Mouse (Mus musculus) brain, embryonic 18.5 days (tissue): ENCODE results near the gene Grap2.
"Not testable (repeated sequence)": the region's sequence is repeated elsewhere in the genome, so short reads cannot be mapped to it uniquely, and the experiment has no call there.

ENCODE experiments used
- DNase-seq: peaks from one replicate; pipeline ENCODE4 v3.0.0-alpha.2; 2012; ENCODE audit warnings: low read depth, low spot score

Gene Grap2

GRCm38 (mm10) chr15:80566696-80567095 is 5.7 kb upstream of the Grap2 start:
- no peak for DNase-seq

- DNase-seq = no peak
Measured at GRCm38 (mm10) chr15:80567139-80567538, 5.3 kb upstream of the Grap2 start.

GRCm38 (mm10) chr15:80567731-80568130 is 4.7 kb upstream of the Grap2 start:
- DNase-seq = no peak

- no peak for DNase-seq
Measured at GRCm38 (mm10) chr15:80569205-80569604, 3.2 kb upstream of the Grap2 start.

GRCm38 (mm10) chr15:80570226-80570625 is 2.2 kb upstream of the Grap2 start:
- DNase-seq = no peak

GRCm38 (mm10) chr15:80571611-80572010 is 783 bp upstream of the Grap2 start:
- no peak for DNase-seq

- DNase-seq = no peak
Measured at GRCm38 (mm10) chr15:80572811-80573520, 572 bp downstream of the Grap2 start.

GRCm38 (mm10) chr15:80574211-80575040 is 2.0 kb downstream of the Grap2 start:
- no peak for DNase-seq

- DNase-seq = no peak
Measured at GRCm38 (mm10) chr15:80575817-80576370, 3.5 kb downstream of the Grap2 start.

- no peak for DNase-seq
Measured at GRCm38 (mm10) chr15:80576415-80576994, 4.1 kb downstream of the Grap2 start.

- no peak for DNase-seq
Measured at GRCm38 (mm10) chr15:80577166-80577960, 5.0 kb downstream of the Grap2 start.

GRCm38 (mm10) chr15:80579121-80579520 is 6.7 kb downstream of the Grap2 start:
- DNase-seq = no peak

GRCm38 (mm10) chr15:80580585-80580984 is 8.2 kb downstream of the Grap2 start:
- not testable (repeated sequence) for DNase-seq

GRCm38 (mm10) chr15:80582581-80583495 is 10.4 kb downstream of the Grap2 start:
- no peak for DNase-seq

- DNase-seq = no peak
Measured at GRCm38 (mm10) chr15:80586296-80586695, 13.9 kb downstream of the Grap2 start.

GRCm38 (mm10) chr15:80590641-80591040 is 18.2 kb downstream of the Grap2 start:
- no peak for DNase-seq

- no peak for DNase-seq
Measured at GRCm38 (mm10) chr15:80592737-80593136, 20.3 kb downstream of the Grap2 start.

- DNase-seq = no peak
Measured at GRCm38 (mm10) chr15:80593877-80594276, 21.5 kb downstream of the Grap2 start.

GRCm38 (mm10) chr15:80598750-80599149 is 26.4 kb downstream of the Grap2 start:
- no peak for DNase-seq

GRCm38 (mm10) chr15:80599213-80599750 is 26.9 kb downstream of the Grap2 start:
- no peak for DNase-seq
